Mouse (Mus musculus): ENCODE measurements around the gene Zfp286. TPM values are rescaled to one million over a fixed set of nuclear protein-coding genes. Genes with fewer than 3 reads are reported as not detected.

The Zfp286 gene
- polyA plus RNA-seq, 1 experiment = 8.1 TPM

- Histone ChIP-seq H3K4me3 (ENCODE audit: control insufficient read depth, low read depth, low read length) (no peak overlapping the region), H3K4me1 (ENCODE audit: control insufficient read depth, insufficient read depth, low read length) (no peaks in the 10 kb centered on the region), H3K27me3 (ENCODE audit: control insufficient read depth, insufficient read depth, low read length) (no peaks in the 10 kb centered on the region), H3K36me3 (ENCODE audit: control insufficient read depth, insufficient read depth, low read length) (no peaks in the 10 kb centered on the region), H3K27ac (ENCODE audit: control insufficient read depth, insufficient read depth, low read depth, low read length) (no peak overlapping the region)
- no peak for TF ChIP-seq POLR2A (IDR thresholded peaks at IDR 0.05; ENCODE audit: control insufficient read depth, low read depth, low read length)
- no peak for TF ChIP-seq CTCF (IDR thresholded peaks at IDR 0.05; ENCODE audit: control insufficient read depth, insufficient read depth, insufficient replicate concordance, low read depth, low read length)
Measured at GRCm38 (mm10) chr11:62706141-62706540, 83.1 kb downstream of the Zfp286 start.

Other genes starting within 250 kb of the Zfp286 start
- gene Ubb, start 238.3 kb downstream of the Zfp286 start, polyA plus RNA-seq (2012; rRNA removed) = 5,144 and 5,757 TPM in 2 replicates
- 0.67 and 0.97 TPM in 2 replicates for gene Trpv2, start 215.0 kb downstream of the Zfp286 start, polyA plus RNA-seq (2012; rRNA removed)
- 6.8 and 8.0 TPM in 2 replicates for gene Lrrc75a, start 140.9 kb downstream of the Zfp286 start, polyA plus RNA-seq (2012; rRNA removed)
- gene Mmgt2, start 140.8 kb downstream of the Zfp286 start, polyA plus RNA-seq (2012; rRNA removed) = 5.2 and 8.6 TPM in 2 replicates
- gene Zfp287, start 57.6 kb downstream of the Zfp286 start, polyA plus RNA-seq (2012; rRNA removed) = 2.0 and 2.7 TPM in 2 replicates
- not detected in 2 replicates for gene Gm10428, start 36.4 kb downstream of the Zfp286 start, polyA plus RNA-seq (2012; rRNA removed)
- 0.19 and 0.28 TPM in 2 replicates for gene Trim16, start 30.8 kb upstream of the Zfp286 start, polyA plus RNA-seq (2012; rRNA removed)
- gene Fbxw10, start 57.6 kb upstream of the Zfp286 start, polyA plus RNA-seq (2012; rRNA removed) = 76.5 and 90.8 TPM in 2 replicates
- 21.3 and 25.5 TPM in 2 replicates for gene Tvp23b, start 90.0 kb upstream of the Zfp286 start, polyA plus RNA-seq (2012; rRNA removed)
- gene Cdrt4, start 161.7 kb upstream of the Zfp286 start, polyA plus RNA-seq (2012; rRNA removed) = 330 and 374 TPM in 2 replicates